Mouse (Mus musculus): ENCODE results near the gene 1700037H04Rik. TPM values are rescaled to one million over a fixed set of nuclear protein-coding genes. Genes with fewer than 3 reads are reported as not detected.
A peak's percentile ranks its signal among the peaks of the same experiment; 100 is the strongest.

1700037H04Rik gene
- polyA plus RNA-seq, 1 experiment from 2014 or later: 129 TPM

DNA sequence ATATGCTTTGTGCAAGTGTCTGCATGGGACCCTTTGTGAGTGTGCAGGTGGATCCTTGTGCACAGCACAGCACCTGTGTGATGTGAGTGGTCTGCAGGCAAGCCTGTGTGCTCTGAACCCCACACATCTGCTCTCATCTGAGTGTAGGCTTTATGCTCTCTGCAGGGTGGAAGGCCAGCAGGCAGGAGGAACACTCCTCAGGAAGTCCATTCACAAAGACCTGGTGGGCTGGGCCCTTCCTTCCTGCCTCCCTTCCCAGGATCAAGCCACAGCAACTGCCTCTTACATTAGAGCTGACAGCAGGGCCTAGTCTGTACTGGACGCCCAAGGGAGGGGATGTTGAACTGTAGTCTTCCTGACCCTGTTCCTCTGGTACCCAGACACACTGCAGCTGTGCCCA is 25.5 kb downstream of the 1700037H04Rik start:
- Histone ChIP-seq H3K36me3 (0 out of 2 replicates have a peak, but pooled peaks cover 7% of the 10 kb centered on the region), H3K4me2 (no peak overlapping the region), H3K4me3 (replicated peaks) (no peak overlapping the region), H3K27me3 (no peaks in the 10 kb centered on the region), H3K27ac (peak overlapping the region; percentile 99), H3K4me1 (replicated peaks) (peaks cover 87% of the 10 kb centered on the region), H3K9me3 (replicated peaks) (no peaks in the 10 kb centered on the region), H3K9ac (peak overlapping the region; percentile 81)
- ATAC-seq (ENCODE audit: low read depth) (no peak), DNase-seq (no peak)
- WGBS (ENCODE audit: insufficient replicate concordance): 38% methylated on average over 1 of the region's 1 CpGs

DNA sequence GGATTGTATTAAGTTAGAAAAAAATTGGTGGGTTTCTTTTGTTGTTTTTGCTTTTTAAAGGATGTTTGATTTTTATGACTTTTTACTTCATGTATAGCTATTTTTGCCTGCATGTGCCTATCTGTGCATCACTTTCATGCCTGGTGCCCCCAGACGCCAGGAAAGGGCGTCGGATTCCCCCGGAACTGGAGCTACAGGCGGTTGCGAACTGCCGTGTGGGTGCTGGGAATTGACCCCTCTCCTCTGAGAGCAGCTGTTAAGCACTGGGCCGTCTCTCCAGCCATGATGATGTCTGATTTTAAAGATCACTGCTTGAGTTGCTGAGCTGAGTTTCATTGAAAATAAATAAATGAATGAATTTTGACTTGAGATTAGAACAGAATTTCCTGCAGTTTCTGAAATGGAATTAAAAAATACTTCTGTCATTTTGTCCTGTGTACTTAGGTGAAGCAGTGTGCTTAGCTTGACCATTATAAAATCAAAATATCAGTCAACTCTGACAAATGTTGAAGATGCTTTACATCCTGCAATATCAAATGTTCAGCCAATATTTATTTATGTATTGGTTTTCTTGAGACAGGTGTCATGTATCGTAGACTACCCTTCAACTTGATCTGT is 26.8 kb downstream of the 1700037H04Rik start, which contains the start of gene Gm11037:
TSS of gene Gm11037 (plus strand) at position 568 of the 618 bp plus-strand sequence.
- no peak within 1 kb of the TSS for H3K4me3 ChIP-seq (replicated peaks)
- no peak for ATAC-seq (ENCODE audit: low read depth)
- H3K27me3 ChIP-seq: 0 out of 2 replicates have a peak, but pooled peaks cover 3% of the 10 kb centered on the region
- no peak for DNase-seq
- H3K27ac ChIP-seq: peak within 1 kb of the TSS; percentile 99
- peak within 1 kb of the TSS; percentile 81 for H3K9ac ChIP-seq
- no peak within 1 kb of the TSS for H3K4me2 ChIP-seq
- 84% methylated on average over 9 of the region's 9 CpGs for WGBS (ENCODE audit: insufficient replicate concordance)
- no peaks in the 10 kb centered on the region for H3K9me3 ChIP-seq (replicated peaks)
- peaks cover 91% of the 10 kb centered on the region for H3K4me1 ChIP-seq (replicated peaks)
- no peaks in the 10 kb centered on the region for H3K36me3 ChIP-seq

GRCm38 (mm10) chr2:131132111-131132888 is 27.6 kb downstream of the 1700037H04Rik start:
- Histone ChIP-seq H3K9me3 (replicated peaks) (no peaks in the 10 kb centered on the region), H3K27ac (peak overlapping the region; percentile 70), H3K27me3 (0 out of 2 replicates have a peak, but pooled peaks cover 4% of the 10 kb centered on the region), H3K4me3 (replicated peaks) (no peak overlapping the region), H3K36me3 (no peaks in the 10 kb centered on the region), H3K4me1 (replicated peaks) (peaks cover 91% of the 10 kb centered on the region), H3K4me2 (no peak overlapping the region), H3K9ac (0 out of 2 replicates have a peak overlapping the region, but pooled peaks have one; percentile 29)
- ATAC-seq (ENCODE audit: low read depth): no peak
- 76% methylated on average over 10 of the region's 10 CpGs for whole genome bisulfite sequencing (ENCODE audit: insufficient replicate concordance)
- no peak for DNase-seq

GRCm38 (mm10) chr2:131130849-131131248 is 29.0 kb downstream of the 1700037H04Rik start:
- Histone ChIP-seq H3K9ac (no peak overlapping the region), H3K4me1 (replicated peaks) (peaks cover 91% of the 10 kb centered on the region), H3K4me2 (no peak overlapping the region), H3K36me3 (no peaks in the 10 kb centered on the region), H3K9me3 (replicated peaks) (no peaks in the 10 kb centered on the region), H3K4me3 (replicated peaks) (no peak overlapping the region), H3K27ac (peak overlapping the region; percentile 70), H3K27me3 (0 out of 2 replicates have a peak, but pooled peaks cover 4% of the 10 kb centered on the region)
- no peak for ATAC-seq (ENCODE audit: low read depth)
- DNase-seq: no peak
- 86% methylated on average over 2 of the region's 2 CpGs for WGBS (ENCODE audit: insufficient replicate concordance)

DNA sequence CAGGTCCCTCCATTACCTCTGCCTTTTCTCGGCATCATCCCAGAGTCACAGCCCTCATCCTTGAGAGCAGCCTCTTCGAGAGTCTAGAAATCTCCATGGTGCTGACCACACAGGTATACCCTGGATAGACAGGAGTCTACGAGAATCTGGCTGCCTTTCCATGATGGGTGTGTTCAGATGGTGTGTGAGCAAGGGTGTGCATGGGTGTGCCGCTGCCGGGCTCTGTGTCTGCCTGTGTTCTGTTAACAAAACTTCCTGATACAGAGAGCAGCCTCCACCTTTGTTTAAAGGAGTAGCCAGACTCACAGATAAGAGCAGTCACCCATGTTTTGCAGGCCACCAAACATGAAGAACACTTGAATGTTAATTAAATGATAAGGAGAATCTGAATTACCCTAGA is 30.0 kb downstream of the 1700037H04Rik start:
- H3K36me3 ChIP-seq: no peaks in the 10 kb centered on the region
- no peaks in the 10 kb centered on the region for H3K9me3 ChIP-seq (replicated peaks)
- peaks cover 8% of the 10 kb centered on the region; the same call in 1 of the 2 replicates for H3K27me3 ChIP-seq
- peak overlapping the region; percentile 92 for H3K4me2 ChIP-seq
- ATAC-seq (ENCODE audit: low read depth) (peak; percentile 80), DNase-seq (peak; percentile 70)
- H3K4me3 ChIP-seq (replicated peaks): no peak overlapping the region
- peak overlapping the region; percentile 82 for H3K9ac ChIP-seq
- H3K4me1 ChIP-seq (replicated peaks): peaks cover 90% of the 10 kb centered on the region
- 37% methylated on average over 5 of the region's 5 CpGs for WGBS (ENCODE audit: insufficient replicate concordance)
- peak overlapping the region; percentile 86 for H3K27ac ChIP-seq

DNA sequence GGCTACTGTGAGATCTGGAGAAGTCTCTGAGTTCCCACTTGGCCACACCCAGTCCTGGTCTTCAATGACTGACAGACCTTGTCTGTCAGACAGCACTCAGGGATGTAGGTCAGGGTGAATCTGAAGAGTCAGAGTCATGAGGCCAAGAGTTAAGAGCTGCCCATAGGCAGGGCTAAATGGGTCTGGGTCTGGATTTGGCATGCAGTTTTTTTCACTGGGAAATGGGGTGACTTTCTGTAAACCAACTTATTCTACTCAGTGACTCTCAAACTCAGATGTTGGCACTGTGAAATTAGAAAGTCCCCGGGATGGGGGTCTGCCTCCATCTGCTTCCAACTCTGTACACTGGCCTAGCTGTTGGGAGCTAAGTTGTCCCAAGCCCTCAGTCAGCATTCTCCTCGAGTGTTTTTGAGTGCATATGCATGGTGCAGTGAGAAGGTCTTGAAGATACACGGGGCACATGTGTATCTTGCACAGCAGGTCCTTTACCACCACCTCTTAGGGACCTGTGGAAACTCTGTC is 31.2 kb downstream of the 1700037H04Rik start:
- H3K27ac ChIP-seq: peak overlapping the region; percentile 86
- DNase-seq (no peak), ATAC-seq (ENCODE audit: low read depth) (no peak)
- H3K9ac ChIP-seq: peak overlapping the region; percentile 82; the same call in 1 of the 2 replicates
- no peaks in the 10 kb centered on the region for H3K36me3 ChIP-seq
- H3K4me2 ChIP-seq: peak overlapping the region; percentile 92
- H3K4me1 ChIP-seq (replicated peaks): peaks cover 83% of the 10 kb centered on the region
- WGBS (ENCODE audit: insufficient replicate concordance): 61% methylated on average over 3 of the region's 3 CpGs
- peak overlapping the region; percentile 64 for H3K4me3 ChIP-seq (replicated peaks)
- H3K27me3 ChIP-seq: peaks cover 11% of the 10 kb centered on the region; the same call in 1 of the 2 replicates
- no peaks in the 10 kb centered on the region for H3K9me3 ChIP-seq (replicated peaks)

- Histone ChIP-seq H3K4me3 (replicated peaks) (peak overlapping the region; percentile 64), H3K9ac (peak overlapping the region; percentile 82), H3K36me3 (no peaks in the 10 kb centered on the region), H3K4me1 (replicated peaks) (peaks cover 78% of the 10 kb centered on the region), H3K27me3 (peaks cover 13% of the 10 kb centered on the region; the same call in 1 of the 2 replicates), H3K27ac (peak overlapping the region; percentile 86), H3K4me2 (peak overlapping the region; percentile 92), H3K9me3 (replicated peaks) (no peaks in the 10 kb centered on the region)
- ATAC-seq (ENCODE audit: low read depth): no peak
- no peak for DNase-seq
- WGBS (ENCODE audit: insufficient replicate concordance): 67% methylated on average over 5 of the region's 5 CpGs
These were observed 31.7 kb downstream of the 1700037H04Rik start for GRCm38 (mm10) chr2:131128211-131128610.

DNA sequence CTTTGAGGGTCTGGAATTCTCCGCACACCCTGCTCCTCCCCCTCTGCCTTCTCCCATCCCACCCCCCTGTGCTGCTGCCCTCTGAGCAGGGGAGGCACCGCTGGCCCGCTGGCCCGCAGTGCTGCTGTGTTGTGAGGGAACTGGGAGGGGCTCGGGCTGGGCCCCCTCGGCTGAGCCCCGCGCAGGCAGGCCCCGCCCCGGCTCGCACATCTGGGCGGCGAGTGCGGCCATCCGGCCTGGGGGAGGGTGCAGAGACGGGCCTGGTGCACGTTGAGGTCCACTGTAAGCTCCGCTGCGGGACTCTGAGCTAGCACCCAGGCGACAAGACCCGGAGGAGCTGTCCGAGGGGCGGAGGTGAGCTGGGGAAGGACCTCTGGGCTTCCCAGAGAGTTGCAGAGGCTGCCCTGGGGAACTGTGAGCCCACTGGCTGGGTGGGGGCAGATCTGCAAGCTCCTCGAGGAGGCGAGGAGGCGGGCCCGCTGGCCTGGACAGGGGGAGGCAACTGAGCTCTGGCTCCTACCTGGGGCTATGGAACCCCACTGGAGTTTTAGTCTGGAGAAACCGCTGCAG is 32.6 kb downstream of the 1700037H04Rik start, which contains the start of gene Hspa12b:
TSS of gene Hspa12b (plus strand) at position 120 of the 570 bp plus-strand sequence.
- Histone ChIP-seq H3K4me1 (replicated peaks) (peaks cover 72% of the 10 kb centered on the region), H3K27me3 (peaks cover 19% of the 10 kb centered on the region; the same call in 1 of the 2 replicates), H3K4me3 (replicated peaks) (peak within 1 kb of the TSS; percentile 64), H3K9me3 (replicated peaks) (no peaks in the 10 kb centered on the region), H3K4me2 (peak within 1 kb of the TSS; percentile 92), H3K9ac (peak within 1 kb of the TSS; percentile 82), H3K27ac (peak within 1 kb of the TSS; percentile 86), H3K36me3 (no peaks in the 10 kb centered on the region)
- under 1% methylated on average over 28 of the region's 28 CpGs for WGBS (ENCODE audit: insufficient replicate concordance)
- peak; percentile 85 for ATAC-seq (ENCODE audit: low read depth)
- peak; percentile 64 for DNase-seq

GRCm38 (mm10) chr2:131125964-131126815 is 33.7 kb downstream of the 1700037H04Rik start:
- H3K9me3 ChIP-seq (replicated peaks): no peaks in the 10 kb centered on the region
- H3K4me2 ChIP-seq: peak overlapping the region; percentile 92
- H3K4me1 ChIP-seq (replicated peaks): peaks cover 61% of the 10 kb centered on the region
- peak overlapping the region; percentile 86 for H3K27ac ChIP-seq
- H3K27me3 ChIP-seq: peaks cover 19% of the 10 kb centered on the region; the same call in 1 of the 2 replicates
- H3K36me3 ChIP-seq: no peaks in the 10 kb centered on the region
- H3K4me3 ChIP-seq (replicated peaks): no peak overlapping the region
- ATAC-seq (ENCODE audit: low read depth): no peak
- DNase-seq: no peak
- WGBS (ENCODE audit: insufficient replicate concordance): 51% methylated on average over 9 of the region's 9 CpGs
- peak overlapping the region; percentile 82; the same call in 1 of the 2 replicates for H3K9ac ChIP-seq
